8 mouse cellular contexts compared by ENCODE assay signal in genomic region chr10:96955776-96956448, GRCm38 (mm10).
DNase-seq lines count a peak whose midpoint lies in the region; ATAC-seq lines count a peak whose summit lies in the region.

No protein-coding gene starts in this region.

- no peaks in the 10 kb centered on the region for H3K9me3 ChIP-seq in forebrain, embryonic 10.5 days
- H3K9me3 ChIP-seq in midbrain, embryonic 12.5 days = no peaks in the 10 kb centered on the region

- H3K9ac ChIP-seq in midbrain, embryonic 12.5 days (replicated peaks) = no peak overlapping the region

- H3K4me3 ChIP-seq in forebrain, embryonic 10.5 days = peak overlapping the region; percentile 32
- 0 out of 2 replicates have a peak overlapping the region, but pooled peaks have one; percentile 1 for H3K4me3 ChIP-seq in midbrain, embryonic 12.5 days

- ATAC-seq in midbrain, embryonic 12.5 days (ENCODE audit: low FRiP score, low read depth) = peak; percentile 36; the same call in 1 of the 2 replicates
- no peak for ATAC-seq in erythroid progenitor cell, adult 5-6 weeks (replicated peaks; ENCODE audit: low FRiP score, poor library complexity, severe bottlenecking)

- H3K27me3 ChIP-seq in forebrain, embryonic 10.5 days (ENCODE audit: poor library complexity, severe bottlenecking) = no peaks in the 10 kb centered on the region
- no peaks in the 10 kb centered on the region for H3K27me3 ChIP-seq in midbrain, embryonic 12.5 days

- peak; percentile 7 for DNase-seq in embryo, embryonic 11 days
- no peak for DNase-seq in embryo, embryonic 9.5 days (ENCODE audit: extremely low spot score)
- DNase-seq in MN1 (ENCODE audit: low spot score) = peak; percentile 6
- peak; percentile 21 for DNase-seq in forebrain, embryonic 10.5 days (ENCODE audit: extremely low spot score, low spot score)
- DNase-seq in thymus, postnatal 4 days = no peak
- DNase-seq in gastrocnemius, postnatal 36 days = no peak

- H3K4me1 ChIP-seq in forebrain, embryonic 10.5 days = peaks cover 18% of the 10 kb centered on the region
- peaks cover 21% of the 10 kb centered on the region for H3K4me1 ChIP-seq in midbrain, embryonic 12.5 days

- intact Hi-C loops in gastrocnemius, postnatal 36 days (cut with DNase I) = no loop called here

- 29% methylated on average over 16 of the region's 16 CpGs for WGBS in forebrain, embryonic 10.5 days
- WGBS in midbrain, embryonic 12.5 days = 11% methylated on average over 16 of the region's 16 CpGs

- no peaks in the 10 kb centered on the region for H3K36me3 ChIP-seq in forebrain, embryonic 10.5 days (replicated peaks)
- H3K36me3 ChIP-seq in midbrain, embryonic 12.5 days = no peaks in the 10 kb centered on the region

- peak overlapping the region; percentile 73 for H3K27ac ChIP-seq in forebrain, embryonic 10.5 days
- H3K27ac ChIP-seq in midbrain, embryonic 12.5 days (replicated peaks) = peak overlapping the region; percentile 84

- H3K4me2 ChIP-seq in midbrain, embryonic 12.5 days (replicated peaks) = peak overlapping the region; percentile 45

Comparison
In these comparisons a context has a peak if more than half of its experiments do, and no peak if none do; other contexts are left out.
1. DNase-seq: peak in embryo, embryonic 11 days (single experiment), MN1 (single experiment) and forebrain, embryonic 10.5 days (single experiment); none in embryo, embryonic 9.5 days (single experiment), thymus, postnatal 4 days (single experiment) and gastrocnemius, postnatal 36 days (0 of 2).